Mouse (Mus musculus): Measurements from ENCODE around the gene Igfbp6. TPM values are rescaled to one million over a fixed set of nuclear protein-coding genes. Genes with fewer than 3 reads are reported as not detected.

Gene Igfbp6
- polyA plus RNA-seq, 2 experiments, result 0.66 to 0.95 TPM

- ATAC-seq (ENCODE audit: insufficient read depth) (no peak), DNase-seq (ENCODE audit: low read depth in 3 of 3, low spot score in 3 of 3) (no peak)
- peaks cover 0 to 2% of the 10 kb centered on the region in 2 experiments; a peak in 1 of 4 replicates for H3K4me1 ChIP-seq (replicated peaks; ENCODE audit: control insufficient read depth in 2 of 2, insufficient read depth in 2 of 2, low read length in 1 of 2)
- no peak overlapping the region for H3K27ac ChIP-seq
- TF ChIP-seq EP300 (IDR thresholded peaks at IDR 0.05; ENCODE audit: low read depth) (no peak), CTCF (IDR thresholded peaks at IDR 0.05; ENCODE audit: low read depth) (no peak)
- no peak overlapping the region for H3K4me2 ChIP-seq (ENCODE audit: low read depth)
- no peaks in the 10 kb centered on the region for H3K27me3 ChIP-seq (ENCODE audit: control insufficient read depth, insufficient read depth, low read length)
- WGBS (ENCODE audit: insufficient replicate concordance), result 69% methylated on average over 3 of the region's 3 CpGs
- H3K4me3 ChIP-seq (ENCODE audit: insufficient read depth in 1 of 2, low read depth in 2 of 2, low read length in 2 of 2), result no peak overlapping the region
- H3K36me3 ChIP-seq (replicated peaks; ENCODE audit: control insufficient read depth, insufficient read depth, low read depth), result no peaks in the 10 kb centered on the region
- no peaks in the 10 kb centered on the region for H3K9me3 ChIP-seq (ENCODE audit: control insufficient read depth, low read length)
- no peak overlapping the region for H3K9ac ChIP-seq (replicated peaks)
These were observed 38.9 kb downstream of the Igfbp6 start for GRCm38 (mm10) chr15:102183076-102183475.

- WGBS (ENCODE audit: insufficient replicate concordance), result 70% methylated on average over 11 of the region's 11 CpGs
- H3K36me3 ChIP-seq (replicated peaks; ENCODE audit: control insufficient read depth, insufficient read depth, low read depth), result no peaks in the 10 kb centered on the region
- DNase-seq (ENCODE audit: low read depth in 3 of 3, low spot score in 3 of 3) (no peak), ATAC-seq (ENCODE audit: insufficient read depth) (peak; percentile 45)
- no peak overlapping the region for H3K4me3 ChIP-seq (ENCODE audit: insufficient read depth in 1 of 2, low read depth in 2 of 2, low read length in 2 of 2)
- no peaks in the 10 kb centered on the region for H3K27me3 ChIP-seq (ENCODE audit: control insufficient read depth, insufficient read depth, low read length)
- H3K4me2 ChIP-seq (ENCODE audit: low read depth), result no peak overlapping the region
- H3K9me3 ChIP-seq (ENCODE audit: control insufficient read depth, low read length), result no peaks in the 10 kb centered on the region
- no peak overlapping the region for H3K27ac ChIP-seq
- peaks cover 0 to 5% of the 10 kb centered on the region in 2 experiments; a peak in 1 of 4 replicates for H3K4me1 ChIP-seq (replicated peaks; ENCODE audit: control insufficient read depth in 2 of 2, insufficient read depth in 2 of 2, low read length in 1 of 2)
- TF ChIP-seq EP300 (IDR thresholded peaks at IDR 0.05; ENCODE audit: low read depth) (no peak), CTCF (IDR thresholded peaks at IDR 0.05; ENCODE audit: low read depth) (no peak)
- no peak overlapping the region for H3K9ac ChIP-seq (replicated peaks)
These were observed 42.1 kb downstream of the Igfbp6 start for GRCm38 (mm10) chr15:102186239-102186638.

GRCm38 (mm10) chr15:102188096-102188495, 43.9 kb downstream of the Igfbp6 start:
- Histone ChIP-seq H3K27ac (no peak overlapping the region), H3K36me3 (replicated peaks; ENCODE audit: control insufficient read depth, insufficient read depth, low read depth) (no peaks in the 10 kb centered on the region), H3K9me3 (ENCODE audit: control insufficient read depth, low read length) (no peaks in the 10 kb centered on the region), H3K4me3 (ENCODE audit: insufficient read depth in 1 of 2, low read depth in 2 of 2, low read length in 2 of 2) (no peak overlapping the region), H3K27me3 (ENCODE audit: control insufficient read depth, insufficient read depth, low read length) (no peaks in the 10 kb centered on the region), H3K4me2 (ENCODE audit: low read depth) (peak overlapping the region; percentile 27), H3K4me1 (replicated peaks; ENCODE audit: control insufficient read depth in 2 of 2, insufficient read depth in 2 of 2, low read length in 1 of 2) (peaks cover 0 to 16% of the 10 kb centered on the region in 2 experiments; a peak in 2 of 4 replicates), H3K9ac (replicated peaks) (no peak overlapping the region)
- no peak for ATAC-seq (ENCODE audit: insufficient read depth)
- TF ChIP-seq CTCF (IDR thresholded peaks at IDR 0.05; ENCODE audit: low read depth), result no peak
- TF ChIP-seq EP300 (IDR thresholded peaks at IDR 0.05; ENCODE audit: low read depth), result no peak
- no peak for DNase-seq (ENCODE audit: low read depth in 3 of 3, low spot score in 3 of 3)
- WGBS (ENCODE audit: insufficient replicate concordance), result 76% methylated on average over 10 of the region's 10 CpGs

GRCm38 (mm10) chr15:102188883-102189282, 44.7 kb downstream of the Igfbp6 start:
- H3K9ac ChIP-seq (replicated peaks), result no peak overlapping the region
- TF ChIP-seq EP300 (IDR thresholded peaks at IDR 0.05; ENCODE audit: low read depth) (no peak), CTCF (IDR thresholded peaks at IDR 0.05; ENCODE audit: low read depth) (no peak)
- H3K36me3 ChIP-seq (replicated peaks; ENCODE audit: control insufficient read depth, insufficient read depth, low read depth), result no peaks in the 10 kb centered on the region
- 49% methylated on average over 6 of the region's 6 CpGs for WGBS (ENCODE audit: insufficient replicate concordance)
- H3K27ac ChIP-seq, result no peak overlapping the region
- H3K9me3 ChIP-seq (ENCODE audit: control insufficient read depth, low read length), result no peaks in the 10 kb centered on the region
- no peak overlapping the region for H3K4me3 ChIP-seq (ENCODE audit: insufficient read depth in 1 of 2, low read depth in 2 of 2, low read length in 2 of 2)
- no peak for DNase-seq (ENCODE audit: low read depth in 3 of 3, low spot score in 3 of 3)
- H3K4me2 ChIP-seq (ENCODE audit: low read depth), result peak overlapping the region; percentile 27
- peaks cover 0 to 16% of the 10 kb centered on the region in 2 experiments; a peak in 2 of 4 replicates for H3K4me1 ChIP-seq (replicated peaks; ENCODE audit: control insufficient read depth in 2 of 2, insufficient read depth in 2 of 2, low read length in 1 of 2)
- no peak for ATAC-seq (ENCODE audit: insufficient read depth)
- H3K27me3 ChIP-seq (ENCODE audit: control insufficient read depth, insufficient read depth, low read length), result no peaks in the 10 kb centered on the region

- TF ChIP-seq EP300 (IDR thresholded peaks at IDR 0.05; ENCODE audit: low read depth), result no peak
- TF ChIP-seq CTCF (IDR thresholded peaks at IDR 0.05; ENCODE audit: low read depth), result no peak
- H3K36me3 ChIP-seq (replicated peaks; ENCODE audit: control insufficient read depth, insufficient read depth, low read depth), result no peaks in the 10 kb centered on the region
- H3K9me3 ChIP-seq (ENCODE audit: control insufficient read depth, low read length), result no peaks in the 10 kb centered on the region
- H3K27me3 ChIP-seq (ENCODE audit: control insufficient read depth, insufficient read depth, low read length), result no peaks in the 10 kb centered on the region
- 53% methylated on average over 7 of the region's 7 CpGs for WGBS (ENCODE audit: insufficient replicate concordance)
- H3K9ac ChIP-seq (replicated peaks), result no peak overlapping the region
- H3K4me1 ChIP-seq (replicated peaks; ENCODE audit: control insufficient read depth in 2 of 2, insufficient read depth in 2 of 2, low read length in 1 of 2), result peaks cover 0 to 22% of the 10 kb centered on the region in 2 experiments; a peak in 2 of 4 replicates
- ATAC-seq (ENCODE audit: insufficient read depth) (peak; percentile 33), DNase-seq (ENCODE audit: low read depth in 3 of 3, low spot score in 3 of 3) (no peak)
- H3K27ac ChIP-seq, result no peak overlapping the region
- no peak overlapping the region for H3K4me3 ChIP-seq (ENCODE audit: insufficient read depth in 1 of 2, low read depth in 2 of 2, low read length in 2 of 2)
- H3K4me2 ChIP-seq (ENCODE audit: low read depth), result no peak overlapping the region
These were observed 47.5 kb downstream of the Igfbp6 start for GRCm38 (mm10) chr15:102191699-102192098.

Data from liver, embryonic 14.5 days (tissue).